Mouse (Mus musculus) megakaryocyte, embryonic 14.5 days (primary cell): ENCODE data around the gene Tnc.

Experiments used
- FLI1 ChIP-seq: IDR thresholded peaks from 2 replicates; pipeline ENCODE4 v1.6.1; 2012; ENCODE audit warnings: low read length, inconsistent platforms, mixed read lengths
- GATA1 ChIP-seq: IDR thresholded peaks from 3 replicates; pipeline ENCODE4 v1.6.1; 2012; ENCODE audit warnings: mixed read lengths, low read length, inconsistent platforms, borderline replicate concordance

- TF ChIP-seq FLI1 (no peak), GATA1 (no peak)
Measured at GRCm38 (mm10) chr4:63972536-63972935, 74.3 kb downstream of the Tnc start.
